Mouse (Mus musculus) thymus, adult 2 months (tissue): Measurements from ENCODE around the gene Rad9a. TPM values are rescaled to one million over a fixed set of nuclear protein-coding genes. Genes with fewer than 3 reads are reported as not detected.

ENCODE experiments used
- DNase-seq: peaks from one replicate; pipeline ENCODE4 v3.0.0; 2021
- H3K27ac ChIP-seq: fragments of 200-500 bp; 2 replicates; pipeline ENCODE4 v1.5.1; 2012; ENCODE audit warnings: low read length, control low read depth; ENCODE audit not compliant: control insufficient read depth, insufficient read depth
- H3K27me3 ChIP-seq: fragments of 200-500 bp; 2 replicates; pipeline ENCODE4 v1.6.1; 2012; ENCODE audit warnings: mild to moderate bottlenecking, low read length, moderate library complexity, mixed read lengths; ENCODE audit not compliant: control insufficient read depth, insufficient read depth
- H3K36me3 ChIP-seq: fragments of 200-500 bp; 2 replicates; pipeline ENCODE4 v1.6.1; 2012; ENCODE audit warnings: mild to moderate bottlenecking, low read length, moderate library complexity; ENCODE audit not compliant: control insufficient read depth, insufficient read depth
- H3K4me1 ChIP-seq: fragments of 200-500 bp; replicated peaks from 2 replicates; pipeline ENCODE4 v1.6.1; 2012; ENCODE audit warnings: low read length; ENCODE audit not compliant: control insufficient read depth, insufficient read depth
- H3K4me3 ChIP-seq: fragments of 200-500 bp; 2 replicates; pipeline ENCODE4 v1.5.1; 2012; ENCODE audit warnings: mild to moderate bottlenecking, low read length, control low read depth, moderate library complexity; ENCODE audit not compliant: control insufficient read depth, insufficient read depth
- CTCF ChIP-seq: fragments of 200-500 bp; IDR thresholded peaks from 2 replicates; pipeline ENCODE4 v1.5.1; 2012; ENCODE audit warnings: mild to moderate bottlenecking, control low read depth, low read length, moderate library complexity, borderline replicate concordance; ENCODE audit not compliant: control insufficient read depth, poor library complexity, insufficient read depth; ENCODE audit errors: extremely low read depth
- POLR2A ChIP-seq: fragments of 200-500 bp; IDR thresholded peaks from 2 replicates; pipeline ENCODE4 v1.6.1; 2012; ENCODE audit warnings: mild to moderate bottlenecking, low read length, control low read depth, moderate library complexity; ENCODE audit not compliant: control insufficient read depth, poor library complexity, insufficient read depth; ENCODE audit errors: extremely low read depth
- WGBS: fragments of 180-500 bp; shearing (Covaris S2); methylation state at CpG from one replicate; pipeline ENCODE4 v1.1.7; 2018; 5-methylcytosine and 5-hydroxymethylcytosine counted together
- polyA plus RNA-seq: library from polyadenylated mRNA; depleted of rRNA; stranded (reverse); fragments of >200 nt; gene quantifications from 2 replicates; pipeline ENCODE4 v1.2.3, GENCODE M21; 2012

Gene Rad9a
- polyA plus RNA-seq, 1 experiment = 143 TPM

DNA sequence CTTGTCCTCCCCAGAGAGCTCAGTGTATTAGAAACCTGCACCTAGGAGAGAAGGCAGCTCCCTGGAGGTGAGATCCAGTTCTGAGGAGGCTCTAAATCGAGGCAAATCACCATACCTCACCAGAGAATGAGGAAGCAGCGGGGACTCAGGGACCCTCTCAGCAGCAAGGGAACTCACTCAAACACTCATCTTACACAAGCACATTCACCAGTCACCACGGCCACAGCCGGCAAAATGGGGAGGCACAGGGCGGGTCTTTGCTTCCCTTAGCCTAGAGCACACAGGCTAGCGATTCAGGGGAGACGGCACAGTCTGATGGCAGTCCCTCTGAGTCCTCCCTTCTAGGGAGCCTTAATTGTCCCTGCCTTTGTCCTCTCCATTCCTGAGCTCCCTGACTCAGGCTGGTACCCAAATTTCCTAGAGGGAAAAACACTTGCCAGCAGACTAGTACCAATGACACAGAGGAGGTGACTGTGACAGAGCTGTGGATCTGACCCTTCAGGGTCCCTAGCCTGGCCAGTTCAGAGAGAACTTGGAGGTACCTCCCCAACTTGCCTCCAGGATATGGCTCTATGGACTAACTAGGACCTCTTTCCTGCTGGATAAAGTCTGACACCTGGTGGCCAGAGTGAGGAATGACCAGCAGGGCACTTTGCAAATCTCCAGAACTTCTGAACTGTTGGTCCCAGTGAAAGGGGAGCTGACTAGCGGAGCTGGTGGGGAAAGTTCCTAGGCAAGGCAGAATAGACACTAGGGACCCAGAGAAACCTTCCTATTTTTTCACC is 26.6 kb upstream of the Rad9a start:
- H3K36me3 ChIP-seq = no peaks in the 10 kb centered on the region
- TF ChIP-seq CTCF (no peak), POLR2A (no peak)
- peaks cover 27% of the 10 kb centered on the region for H3K4me1 ChIP-seq
- no peaks in the 10 kb centered on the region for H3K27me3 ChIP-seq
- H3K27ac ChIP-seq = peak overlapping the region; percentile 8; the same call in 1 of the 2 replicates
- peak; percentile 74 for DNase-seq
- no peak overlapping the region for H3K4me3 ChIP-seq
- 12% methylated on average over 8 of the region's 8 CpGs for WGBS

DNA sequence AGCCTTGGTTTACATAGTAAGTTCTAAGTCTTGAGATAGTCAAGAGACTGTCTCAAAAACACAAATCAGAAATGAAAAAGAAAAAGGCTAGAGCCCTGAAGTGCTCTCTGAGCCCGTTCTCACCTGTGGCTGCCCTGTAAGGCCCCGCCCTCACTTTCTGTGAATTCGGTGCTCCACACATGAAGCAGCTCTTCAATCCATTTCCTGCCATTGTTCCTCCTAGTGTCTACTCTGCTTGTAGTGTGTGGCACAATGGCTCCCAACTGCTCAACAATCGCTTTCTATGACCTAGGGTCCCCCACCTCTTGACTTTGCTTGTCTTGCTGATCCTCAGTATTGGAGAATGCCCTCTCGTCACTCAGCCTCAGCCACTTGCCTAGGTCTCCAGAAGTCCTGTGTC is 26.0 kb upstream of the Rad9a start:
- 40% methylated on average over 5 of the region's 5 CpGs for WGBS
- Histone ChIP-seq H3K4me1 (peaks cover 27% of the 10 kb centered on the region), H3K27me3 (no peaks in the 10 kb centered on the region), H3K27ac (peak overlapping the region; percentile 8; the same call in 1 of the 2 replicates), H3K36me3 (no peaks in the 10 kb centered on the region), H3K4me3 (no peak overlapping the region)
- DNase-seq = no peak
- TF ChIP-seq POLR2A (no peak), CTCF (no peak)

DNA sequence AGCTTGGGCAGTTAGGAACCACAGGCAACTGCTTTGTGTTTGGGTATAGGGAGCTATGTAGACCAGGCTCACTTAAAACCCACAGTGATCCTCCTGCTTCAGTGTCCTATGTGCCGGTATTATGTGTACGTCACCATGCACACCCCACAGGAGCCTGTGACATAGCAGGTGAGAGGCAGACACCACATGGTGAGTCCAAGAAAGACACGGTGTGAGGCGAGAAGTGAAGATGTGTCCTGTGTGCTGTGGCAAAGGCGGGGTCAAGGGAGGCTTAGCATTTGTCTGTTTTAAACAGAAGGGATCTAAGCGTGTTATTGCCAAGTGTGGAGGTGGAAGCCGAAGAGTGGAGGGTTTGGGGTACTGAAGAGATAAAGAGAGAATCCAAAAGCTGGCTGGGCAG is 25.3 kb upstream of the Rad9a start:
- no peak for DNase-seq
- TF ChIP-seq POLR2A (no peak), CTCF (no peak)
- Histone ChIP-seq H3K4me1 (peaks cover 30% of the 10 kb centered on the region), H3K36me3 (no peaks in the 10 kb centered on the region), H3K27me3 (no peaks in the 10 kb centered on the region), H3K27ac (no peak overlapping the region), H3K4me3 (no peak overlapping the region)
- WGBS = 44% methylated on average over 7 of the region's 7 CpGs

DNA sequence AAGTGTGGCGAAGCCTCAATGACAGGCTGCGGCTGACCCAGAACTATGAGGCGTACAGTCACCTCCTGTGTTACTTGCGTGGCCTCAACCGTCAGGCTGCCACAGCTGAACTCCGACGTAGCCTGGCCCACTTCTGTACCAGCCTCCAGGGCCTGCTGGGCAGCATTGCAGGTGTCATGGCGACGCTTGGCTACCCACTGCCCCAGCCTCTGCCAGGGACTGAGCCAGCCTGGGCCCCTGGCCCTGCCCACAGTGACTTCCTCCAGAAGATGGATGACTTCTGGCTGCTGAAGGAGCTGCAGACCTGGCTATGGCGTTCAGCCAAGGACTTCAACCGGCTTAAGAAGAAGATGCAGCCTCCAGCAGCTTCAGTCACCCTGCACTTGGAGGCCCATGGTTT is 20.7 kb upstream of the Rad9a start:
- DNase-seq = no peak
- H3K4me3 ChIP-seq = no peak overlapping the region
- no peak for TF ChIP-seq CTCF
- TF ChIP-seq POLR2A = no peak
- peaks cover 48% of the 10 kb centered on the region for H3K4me1 ChIP-seq
- no peaks in the 10 kb centered on the region for H3K36me3 ChIP-seq
- H3K27me3 ChIP-seq = no peaks in the 10 kb centered on the region
- 33% methylated on average over 11 of the region's 11 CpGs for WGBS
- H3K27ac ChIP-seq = no peak overlapping the region

GRCm38 (mm10) chr19:4220957-4221743 is 19.7 kb upstream of the Rad9a start:
- peak overlapping the region; percentile 18 for H3K27ac ChIP-seq
- TF ChIP-seq POLR2A (no peak), CTCF (no peak)
- no peak for DNase-seq
- 26% methylated on average over 14 of the region's 14 CpGs for WGBS
- no peaks in the 10 kb centered on the region for H3K36me3 ChIP-seq
- peaks cover 2% of the 10 kb centered on the region; the same call in 1 of the 2 replicates for H3K27me3 ChIP-seq
- H3K4me3 ChIP-seq = no peak overlapping the region
- H3K4me1 ChIP-seq = peaks cover 42% of the 10 kb centered on the region

DNA sequence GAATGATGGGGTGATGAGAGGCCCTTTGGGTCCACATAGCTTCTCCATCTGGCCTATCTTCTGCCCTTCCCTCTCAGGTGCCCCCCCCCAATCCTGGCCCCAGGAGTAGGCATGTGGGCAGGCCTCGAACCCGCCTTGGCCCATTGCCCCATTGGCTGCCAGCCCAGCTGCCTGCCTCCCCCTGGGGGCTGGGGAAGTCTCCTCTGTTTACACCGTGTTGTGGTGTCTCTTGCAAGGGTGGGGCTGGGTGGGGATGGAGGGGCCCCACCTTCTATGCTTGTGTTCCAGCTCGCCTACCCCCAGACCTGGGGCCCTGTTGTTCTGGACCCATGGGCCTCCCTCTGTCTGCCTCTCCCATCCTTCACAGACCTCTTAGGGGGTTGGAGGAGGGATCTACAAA is 19.0 kb upstream of the Rad9a start:
- peaks cover 42% of the 10 kb centered on the region for H3K4me1 ChIP-seq
- TF ChIP-seq POLR2A (no peak), CTCF (no peak)
- peaks cover 7% of the 10 kb centered on the region for H3K27me3 ChIP-seq
- no peaks in the 10 kb centered on the region for H3K36me3 ChIP-seq
- no peak overlapping the region for H3K4me3 ChIP-seq
- no peak overlapping the region; the same call in 1 of the 2 replicates for H3K27ac ChIP-seq
- 48% methylated on average over 4 of the region's 4 CpGs for WGBS
- DNase-seq = no peak
